Mouse (Mus musculus) olfactory bulb, adult 2 months (tissue): ENCODE measurements around the gene Btc. TPM values are rescaled to one million over a fixed set of nuclear protein-coding genes. Genes with fewer than 3 reads are reported as not detected.

ENCODE experiments used
- H3K27ac ChIP-seq: fragments of 200-500 bp; 2 replicates; pipeline ENCODE4 v1.5.1; 2012; ENCODE audit warnings: low read depth, low read length; ENCODE audit not compliant: insufficient read depth
- H3K4me1 ChIP-seq: fragments of 200-500 bp; 2 replicates; pipeline ENCODE4 v1.6.1; 2012; ENCODE audit warnings: low read length; ENCODE audit not compliant: control insufficient read depth, insufficient read depth
- H3K4me3 ChIP-seq: fragments of 200-500 bp; 2 replicates; pipeline ENCODE4 v1.5.1; 2012; ENCODE audit warnings: mild to moderate bottlenecking, low read depth, low read length, moderate library complexity; ENCODE audit not compliant: insufficient read depth
- CTCF ChIP-seq: fragments of 200-500 bp; IDR thresholded peaks from 2 replicates; pipeline ENCODE4 v1.5.1; 2012; ENCODE audit warnings: low read depth, mild to moderate bottlenecking, low read length, moderate library complexity; ENCODE audit not compliant: insufficient read depth
- POLR2A ChIP-seq: fragments of 200-500 bp; IDR thresholded peaks from 2 replicates; pipeline ENCODE4 v1.6.1; 2012; ENCODE audit warnings: mild to moderate bottlenecking, low read depth, low read length, moderate library complexity; ENCODE audit not compliant: insufficient read depth
- WGBS: fragments of 180-500 bp; shearing (Covaris S2); methylation state at CpG from one replicate; pipeline ENCODE4 v1.1.7; 2018; 5-methylcytosine and 5-hydroxymethylcytosine counted together
- polyA plus RNA-seq: library from polyadenylated mRNA; stranded (reverse); fragments of >200 nt; gene quantifications from 2 replicates; pipeline ENCODE4 v1.2.4, GENCODE M21; 2012; ENCODE audit warnings: low replicate concordance; ENCODE audit not compliant: missing spikeins, insufficient read depth, insufficient read length

Gene Btc
- polyA plus RNA-seq, 1 experiment = not detected

- 56% methylated on average over 2 of the region's 2 CpGs for WGBS
- Histone ChIP-seq H3K4me3 (no peak overlapping the region), H3K4me1 (peaks cover 13% of the 10 kb centered on the region), H3K27ac (no peak overlapping the region)
- TF ChIP-seq POLR2A = no peak
- TF ChIP-seq CTCF = no peak
Measured at GRCm38 (mm10) chr5:91400493-91401096, 2.2 kb downstream of the Btc start.

GRCm38 (mm10) chr5:91375467-91375866, 27.3 kb downstream of the Btc start:
- Histone ChIP-seq H3K4me1 (no peaks in the 10 kb centered on the region), H3K4me3 (no peak overlapping the region), H3K27ac (no peak overlapping the region)
- TF ChIP-seq CTCF (no peak), POLR2A (no peak)
- WGBS = 67% methylated on average over 2 of the region's 2 CpGs

GRCm38 (mm10) chr5:91368061-91368565, 34.7 kb downstream of the Btc start:
- H3K4me3 ChIP-seq = no peak overlapping the region
- H3K4me1 ChIP-seq = no peaks in the 10 kb centered on the region
- H3K27ac ChIP-seq = no peak overlapping the region
- 86% methylated on average over 13 of the region's 13 CpGs for WGBS
- TF ChIP-seq CTCF (no peak), POLR2A (no peak)

- Histone ChIP-seq H3K27ac (no peak overlapping the region), H3K4me3 (no peak overlapping the region), H3K4me1 (no peaks in the 10 kb centered on the region)
- 47% methylated on average over 10 of the region's 10 CpGs for WGBS
- TF ChIP-seq POLR2A (no peak), CTCF (no peak)
Measured at GRCm38 (mm10) chr5:91366925-91367324, 35.9 kb downstream of the Btc start.

- H3K27ac ChIP-seq = no peak overlapping the region
- 76% methylated on average over 6 of the region's 6 CpGs for WGBS
Measured at GRCm38 (mm10) chr5:91363274-91363991, 39.4 kb downstream of the Btc start.

GRCm38 (mm10) chr5:91352645-91353044, 50.1 kb downstream of the Btc start:
- H3K4me3 ChIP-seq = no peak overlapping the region
- TF ChIP-seq CTCF (no peak), POLR2A (no peak)
- WGBS = 74% methylated on average over 5 of the region's 5 CpGs
- H3K4me1 ChIP-seq = no peaks in the 10 kb centered on the region
- no peak overlapping the region for H3K27ac ChIP-seq

More at GRCm38 (mm10) chr5:91363274-91363991, 39.4 kb downstream of the Btc start:
- TF ChIP-seq CTCF = no peak
- TF ChIP-seq POLR2A = no peak
- Histone ChIP-seq H3K4me1 (no peaks in the 10 kb centered on the region), H3K4me3 (no peak overlapping the region)

- Histone ChIP-seq H3K4me3 (no peak overlapping the region), H3K27ac (no peak overlapping the region), H3K4me1 (no peaks in the 10 kb centered on the region)
- WGBS = 82% methylated on average over 5 of the region's 5 CpGs
- TF ChIP-seq CTCF (no peak), POLR2A (no peak)
Measured at GRCm38 (mm10) chr5:91345681-91346080, 57.1 kb downstream of the Btc start.

GRCm38 (mm10) chr5:91345064-91345463, 57.7 kb downstream of the Btc start:
- WGBS = 94% methylated on average over 2 of the region's 2 CpGs
- no peak overlapping the region for H3K4me3 ChIP-seq
- TF ChIP-seq CTCF (no peak), POLR2A (no peak)
- no peaks in the 10 kb centered on the region for H3K4me1 ChIP-seq
- no peak overlapping the region for H3K27ac ChIP-seq
